Mouse (Mus musculus): ENCODE data around the gene Rpa2.
"Not testable (repeated sequence)": the region's sequence is repeated elsewhere in the genome, so short reads cannot be mapped to it uniquely, and the experiment has no call there.

The Rpa2 gene

DNA sequence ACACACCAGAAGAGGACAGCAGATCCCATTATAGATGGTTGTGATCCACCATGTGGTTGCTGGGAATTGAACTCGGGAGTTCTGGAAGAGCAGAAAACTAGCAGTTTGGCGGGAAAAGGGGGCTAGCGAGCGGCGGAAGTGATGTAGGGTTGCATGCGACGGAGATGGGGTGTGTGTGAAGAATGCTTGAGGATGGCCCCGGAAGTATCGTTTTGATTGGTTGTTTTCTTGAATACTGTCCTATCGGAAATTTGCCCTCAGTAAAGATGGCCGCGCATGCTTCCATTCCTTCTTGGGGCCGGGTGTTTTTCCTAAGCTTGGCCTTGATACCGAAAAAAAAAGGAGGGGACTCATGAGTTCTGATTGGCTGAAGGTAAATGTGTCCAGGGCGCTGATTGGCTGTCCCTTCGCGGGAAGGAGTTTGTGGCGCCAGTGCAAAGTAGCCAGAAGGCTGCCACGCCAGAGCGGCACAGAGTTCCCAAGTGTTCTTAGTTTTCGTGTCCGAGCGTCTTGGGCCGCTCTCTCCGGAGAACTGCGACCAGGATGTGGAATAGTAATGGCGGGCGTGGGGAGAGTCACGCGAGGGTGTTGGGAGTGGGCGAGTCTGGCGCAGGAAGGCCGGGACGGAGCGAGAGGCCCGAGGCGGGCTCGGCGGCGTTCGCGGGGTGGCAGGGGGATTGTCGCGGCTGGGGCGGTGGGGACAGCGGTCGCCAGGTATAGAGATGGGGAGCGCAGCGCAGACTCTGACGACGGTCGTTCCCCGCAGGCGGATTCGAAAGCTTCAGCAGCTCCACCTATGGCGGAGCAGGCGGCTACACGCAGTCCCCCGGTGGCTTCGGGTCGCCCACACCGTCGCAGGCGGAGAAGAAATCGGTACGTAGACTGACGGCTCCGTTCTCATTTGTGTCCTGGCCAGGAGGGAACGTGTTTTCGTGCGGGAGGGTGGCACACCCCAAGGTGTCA, at the start of gene Rpa2:
TSS of gene Rpa2 (plus strand) at position 419 of the 963 bp plus-strand sequence.
- DNase-seq (ENCODE audit: extremely low spot score, low spot score), result peak; percentile 97

GRCm38 (mm10) chr4:132728233-132728632, 39.9 kb upstream of the Rpa2 start:
- DNase-seq (ENCODE audit: extremely low spot score, low spot score), result no peak

DNA sequence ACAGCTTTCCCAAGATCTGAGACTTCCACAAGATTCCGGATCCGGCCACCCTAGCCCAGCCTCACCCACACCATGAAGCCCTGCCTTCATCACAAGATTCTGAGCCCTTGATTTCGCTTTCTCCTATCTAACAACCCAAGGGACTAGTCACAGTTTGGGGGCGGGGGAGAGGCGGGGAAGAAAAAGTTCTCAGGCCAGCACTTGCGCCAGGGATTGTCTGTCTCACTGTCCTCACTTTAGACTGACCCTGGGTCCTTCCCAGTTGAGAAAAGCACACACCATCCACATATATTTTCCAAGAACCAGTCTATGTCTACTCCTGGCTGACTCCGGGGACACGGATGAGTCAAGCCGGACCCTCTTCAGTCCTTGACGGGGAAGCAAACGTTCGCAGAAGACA, 36.5 kb upstream of the Rpa2 start:
- peak; percentile 17 for DNase-seq (ENCODE audit: extremely low spot score, low spot score)

GRCm38 (mm10) chr4:132732148-132732684, 35.9 kb upstream of the Rpa2 start, which contains the start of gene Xkr8:
Gene Xkr8, minus strand, starts transcription at chr4:132732546.
- peak; percentile 90 for DNase-seq (ENCODE audit: extremely low spot score, low spot score)

DNA sequence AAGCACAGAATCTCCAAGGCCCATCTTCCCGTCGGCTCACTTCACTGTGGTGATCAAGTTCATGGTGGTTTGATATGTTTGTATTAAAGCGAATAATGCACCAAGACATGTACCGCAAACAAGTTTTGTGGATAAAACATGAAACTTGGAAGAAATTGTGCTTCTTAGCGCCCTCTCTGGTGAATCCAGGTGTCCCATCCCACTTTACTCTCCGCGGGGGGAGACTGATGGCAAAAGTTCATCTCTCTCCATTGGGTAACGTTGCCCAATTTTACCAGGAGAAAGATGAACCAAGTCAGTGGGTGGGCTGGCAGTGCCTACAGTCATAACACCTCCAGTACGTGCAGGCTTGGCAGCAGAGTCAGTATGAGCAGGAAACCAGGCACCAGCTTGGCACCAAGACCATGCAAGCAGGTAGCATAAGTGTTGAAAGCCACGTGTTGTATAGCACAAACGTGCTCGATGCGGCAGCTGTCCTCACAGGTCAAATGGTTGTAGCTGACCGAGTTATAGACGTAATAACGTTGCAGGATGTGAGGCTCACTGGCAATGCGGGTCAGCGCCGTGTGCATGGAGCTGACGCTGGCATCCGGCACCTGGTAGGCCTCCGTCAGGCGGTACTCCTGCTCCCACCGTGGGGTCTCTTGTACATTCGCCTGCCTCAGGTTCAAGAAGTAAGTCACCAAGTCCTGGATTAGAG, 34.9 kb upstream of the Rpa2 start:
- DNase-seq (ENCODE audit: extremely low spot score, low spot score), result no peak

DNA sequence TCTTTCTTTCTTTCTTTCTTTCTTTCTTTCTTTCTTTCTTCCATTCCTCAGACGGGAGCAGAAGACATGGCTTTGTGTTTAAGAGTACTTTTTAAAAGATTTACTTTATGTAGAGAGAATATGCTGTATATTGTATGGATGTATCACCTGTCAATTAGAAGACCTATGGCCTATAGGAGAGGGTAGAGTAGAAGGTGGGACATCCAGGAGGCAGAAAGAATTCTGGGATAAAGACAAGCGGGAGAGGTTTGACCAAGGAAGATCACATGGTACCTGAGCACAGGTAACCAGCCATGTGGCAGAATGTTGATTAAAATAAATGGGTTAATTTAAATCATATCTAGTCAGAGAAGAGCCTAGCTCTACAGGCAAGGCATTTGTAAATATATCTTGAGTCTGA, 33.4 kb upstream of the Rpa2 start:
- DNase-seq (ENCODE audit: extremely low spot score, low spot score), result no peak

- no peak for DNase-seq (ENCODE audit: extremely low spot score, low spot score)
Observed at GRCm38 (mm10) chr4:132735389-132735788, 32.7 kb upstream of the Rpa2 start.

- DNase-seq (ENCODE audit: extremely low spot score, low spot score), result no peak
Observed at GRCm38 (mm10) chr4:132735894-132736293, 32.2 kb upstream of the Rpa2 start.

GRCm38 (mm10) chr4:132737154-132737553, 31.0 kb upstream of the Rpa2 start:
- DNase-seq (ENCODE audit: extremely low spot score, low spot score), result not testable (repeated sequence)

- DNase-seq (ENCODE audit: extremely low spot score, low spot score), result no peak
Observed at GRCm38 (mm10) chr4:132741491-132741890, 26.6 kb upstream of the Rpa2 start.

DNA sequence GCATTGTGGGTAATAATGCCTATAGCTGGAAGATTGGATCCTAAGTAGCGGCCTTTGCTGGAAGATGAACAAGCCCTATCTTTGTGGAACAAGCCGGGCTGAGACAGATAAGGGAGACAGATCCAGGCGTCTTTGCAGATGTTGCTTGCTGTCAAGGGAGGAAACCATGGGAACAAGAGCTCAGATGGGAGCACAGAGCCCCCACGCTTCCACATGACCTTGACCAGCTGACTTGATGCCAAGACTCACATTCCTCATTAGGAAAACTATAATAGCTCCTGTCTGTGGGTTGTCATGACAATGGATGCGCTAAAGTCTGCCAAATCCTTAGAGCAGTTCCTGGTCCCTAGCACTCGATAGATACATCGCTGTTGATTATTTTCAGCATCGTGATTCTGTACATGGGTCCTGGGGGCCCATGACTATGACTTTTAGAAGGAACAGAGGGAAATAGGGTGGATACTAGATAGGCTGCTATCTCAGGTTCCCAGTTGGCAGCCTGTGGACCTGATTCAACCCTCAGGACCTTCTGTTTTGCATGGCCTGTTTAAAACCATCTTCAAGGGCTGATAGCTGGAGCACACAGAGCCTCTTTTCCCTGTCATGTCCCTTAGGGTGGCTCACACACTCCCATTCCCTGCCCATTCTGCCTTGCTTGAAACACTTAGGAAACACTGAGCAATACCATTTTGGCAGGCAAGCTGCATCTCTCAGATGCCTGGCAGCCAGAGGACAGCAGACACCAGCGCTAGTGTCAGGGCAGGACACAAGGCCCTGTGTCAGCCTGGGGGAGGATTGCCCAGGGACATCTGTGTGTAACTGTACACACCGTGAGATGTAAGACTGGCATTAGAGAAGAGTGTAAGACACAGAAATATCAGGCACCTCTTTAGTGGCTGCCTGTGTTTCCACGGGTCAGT, 23.9 kb upstream of the Rpa2 start:
- DNase-seq (ENCODE audit: extremely low spot score, low spot score), result no peak

DNA sequence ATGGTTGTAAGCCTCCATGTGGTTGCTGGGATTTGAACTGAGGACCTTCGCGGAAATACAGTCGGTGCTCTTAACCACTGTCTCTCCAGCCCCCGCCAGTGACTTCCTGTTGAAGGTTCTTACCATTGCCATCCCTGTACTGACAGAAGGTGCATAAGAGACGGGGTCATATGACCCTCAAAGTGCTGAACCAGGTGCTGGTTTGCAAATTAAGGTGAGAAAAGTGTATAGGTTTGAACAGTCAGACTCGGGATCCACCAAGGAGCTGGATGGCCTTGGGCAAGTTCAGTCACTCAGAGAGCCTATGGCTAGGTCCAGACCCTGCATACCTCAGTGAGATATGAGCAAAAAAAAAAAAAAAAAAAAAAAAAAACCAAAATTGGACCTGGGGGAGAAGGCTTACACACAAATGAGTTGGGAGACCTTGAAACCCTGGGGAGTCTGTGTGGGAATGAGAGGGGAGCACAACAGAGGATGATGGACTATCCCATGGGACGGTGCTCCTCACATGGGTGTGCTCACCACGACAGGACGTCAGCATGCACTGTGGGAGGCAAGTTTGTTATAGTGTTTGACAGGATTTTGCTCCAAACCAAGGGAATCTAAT, 21.1 kb upstream of the Rpa2 start:
- no peak for DNase-seq (ENCODE audit: extremely low spot score, low spot score)

DNA sequence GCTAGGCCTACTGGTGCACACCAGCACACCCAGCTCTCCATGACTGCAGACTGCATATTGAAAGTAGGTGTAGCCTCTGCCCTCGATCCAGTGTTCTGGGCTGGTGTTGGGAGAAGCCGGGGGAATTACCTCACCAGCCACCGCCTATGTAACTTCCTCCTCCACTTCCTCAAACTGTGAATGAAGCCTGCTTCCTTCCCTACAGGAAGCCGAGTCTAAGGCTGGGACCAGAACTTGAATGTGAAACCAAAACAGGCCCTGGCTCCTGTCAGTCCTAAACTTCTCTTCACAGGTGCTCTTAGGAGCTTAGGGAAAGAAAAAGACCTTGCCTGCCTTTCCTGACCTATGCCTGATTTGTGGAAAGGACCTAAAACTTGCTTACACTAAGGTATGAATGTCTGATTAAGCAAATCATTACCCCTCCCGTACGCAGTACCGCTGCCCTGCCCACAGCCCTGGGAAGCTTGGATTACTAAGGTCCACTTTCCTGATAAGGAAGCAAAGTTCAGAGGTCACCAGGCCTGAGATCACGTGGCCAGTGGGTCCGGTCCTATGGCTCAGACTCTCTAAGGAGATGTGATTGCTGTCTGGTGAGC, 20.4 kb upstream of the Rpa2 start:
- DNase-seq (ENCODE audit: extremely low spot score, low spot score), result no peak

- no peak for DNase-seq (ENCODE audit: extremely low spot score, low spot score)
Observed at GRCm38 (mm10) chr4:132748778-132749177, 19.4 kb upstream of the Rpa2 start.

DNA sequence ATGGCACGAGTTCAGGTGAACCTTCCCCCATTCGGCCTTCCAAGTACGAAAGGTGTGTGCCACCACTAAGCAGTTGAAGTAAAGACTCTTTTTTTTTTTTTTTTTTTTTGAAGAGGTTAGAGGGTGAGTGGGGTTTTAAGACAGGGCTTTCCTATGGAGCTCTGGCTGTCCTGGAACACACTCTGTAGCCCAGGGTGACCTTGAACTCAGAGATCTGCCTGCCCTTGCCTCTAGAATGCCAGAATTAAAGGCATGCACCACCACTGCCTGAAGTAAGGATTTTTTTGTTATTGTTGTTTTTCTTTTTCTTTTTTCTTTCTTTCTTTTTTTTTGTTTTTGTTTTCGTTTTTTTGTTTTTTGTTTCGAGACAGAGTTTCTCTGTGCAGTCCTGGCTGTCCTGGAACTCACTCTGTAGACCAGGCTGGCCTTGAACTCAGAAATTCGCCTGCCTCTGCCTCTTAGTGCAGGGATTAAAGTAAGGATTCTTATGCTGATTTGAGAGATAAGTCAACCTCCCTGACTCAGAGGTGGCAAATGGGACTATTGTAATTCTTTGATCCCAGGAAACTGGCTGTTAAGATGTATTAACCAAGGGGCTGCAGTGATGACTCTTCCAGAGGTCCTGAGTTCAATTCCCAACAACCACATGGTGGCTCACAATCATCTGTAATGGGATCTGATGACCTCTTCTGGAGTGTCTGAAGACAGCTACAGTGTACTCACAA, 18.7 kb upstream of the Rpa2 start:
- no peak for DNase-seq (ENCODE audit: extremely low spot score, low spot score)

DNA sequence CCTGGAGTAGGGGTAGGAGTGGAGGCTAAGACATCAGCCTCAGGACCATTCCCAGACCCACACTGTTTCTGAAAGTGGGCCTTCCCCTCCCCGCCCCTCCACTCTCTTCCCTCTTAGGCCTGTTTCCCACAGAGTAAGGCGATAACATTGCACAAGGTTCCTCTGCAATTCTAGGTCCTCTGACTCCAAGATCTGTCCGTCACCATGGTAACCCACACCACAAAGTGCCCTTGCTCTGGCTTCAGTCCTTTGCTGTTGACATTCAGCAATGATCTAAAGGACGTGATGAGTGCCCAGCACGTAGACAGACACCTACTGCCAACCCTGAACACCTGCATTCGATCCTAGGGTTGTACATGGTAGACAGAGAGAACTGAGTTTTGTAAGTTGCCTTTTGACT, 15.1 kb upstream of the Rpa2 start:
- DNase-seq (ENCODE audit: extremely low spot score, low spot score), result no peak

- DNase-seq (ENCODE audit: extremely low spot score, low spot score), result peak; percentile 79
Observed at GRCm38 (mm10) chr4:132756974-132757373, 11.2 kb upstream of the Rpa2 start, which contains the start of gene Smpdl3b. Gene Smpdl3b, minus strand, starts transcription at chr4:132757252.

- DNase-seq (ENCODE audit: extremely low spot score, low spot score), result no peak
Observed at GRCm38 (mm10) chr4:132757633-132758351, 10.3 kb upstream of the Rpa2 start.

- no peak for DNase-seq (ENCODE audit: extremely low spot score, low spot score)
Observed at GRCm38 (mm10) chr4:132760296-132760695, 7.8 kb upstream of the Rpa2 start.
